Mouse (Mus musculus): ENCODE results near the gene Tas2r102.

- no peak for TF ChIP-seq CTCF (conservative IDR thresholded peaks at IDR 0.05 in 1 of 2, IDR thresholded peaks at IDR 0.05 in 1 of 2; ENCODE audit: low read depth in 2 of 2, low read length in 2 of 2)
- no peak for TF ChIP-seq UBTF (IDR thresholded peaks at IDR 0.05; ENCODE audit: low read depth, low read length)
- TF ChIP-seq ETS1 (conservative IDR thresholded peaks at IDR 0.05; ENCODE audit: low read depth, low read length): no peak
- TF ChIP-seq POLR2A (IDR thresholded peaks at IDR 0.05; ENCODE audit: low read depth, low read length): no peak
Measured at GRCm38 (mm10) chr6:132795393-132795792, 33.5 kb downstream of the Tas2r102 start.
